Mouse (Mus musculus): ENCODE results near the gene Arrdc5.

DNA sequence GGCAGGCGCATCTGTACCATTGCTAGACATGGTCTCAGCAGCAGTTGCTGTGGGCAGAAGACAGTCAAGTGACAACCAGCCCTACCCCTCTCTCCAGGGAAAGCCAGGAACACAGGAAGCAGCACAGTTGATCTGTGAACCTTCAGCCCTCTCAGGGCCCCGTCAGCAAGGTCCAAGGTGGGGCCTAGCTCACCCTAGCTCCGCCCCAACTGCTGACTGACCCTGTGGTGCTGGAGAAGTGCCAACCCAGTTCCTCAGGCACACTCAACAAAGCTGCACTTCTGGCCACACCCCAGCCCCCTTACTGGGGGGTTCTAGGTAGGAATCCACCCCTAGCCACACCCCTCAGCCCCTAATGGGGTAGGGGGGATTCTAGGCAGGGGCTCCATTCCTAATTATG, 12.3 kb downstream of the Arrdc5 start:
- no peak for TF ChIP-seq CTCF (IDR thresholded peaks at IDR 0.05)
- TF ChIP-seq EP300 (IDR thresholded peaks at IDR 0.05), result no peak

Data from lung, postnatal 0 days (tissue).